Mouse (Mus musculus) lung, postnatal 0 days (tissue): ENCODE results near the gene Psmb3.

Experiments
- CTCF ChIP-seq: IDR thresholded peaks from 2 replicates; pipeline ENCODE4 v1.5.1; 2016; ENCODE audit warnings: antibody characterized with exemption, mild to moderate bottlenecking
- EP300 ChIP-seq: IDR thresholded peaks from 2 replicates; pipeline ENCODE4 v1.6.1; 2016; ENCODE audit warnings: antibody characterized with exemption, mild to moderate bottlenecking, control low read depth

- TF ChIP-seq CTCF (no peak), EP300 (no peak)
Observed at GRCm38 (mm10) chr11:97758125-97758524, 54.9 kb downstream of the Psmb3 start.
